Mouse (Mus musculus): ENCODE measurements at regions not wholly inside any gene's neighbourhood (a gene's known extent, or its start where the extent isn't known, plus 50 kb on each side); places are given as distances from the start of the nearest gene placed in this dataset.
A peak's percentile ranks its signal among the peaks of the same experiment; 100 is the strongest.

- ATAC-seq (ENCODE audit: low FRiP score): no peak
- Histone ChIP-seq H3K4me2 (no peak overlapping the region), H3K9me3 (no peaks in the 10 kb centered on the region), H3K9ac (no peak overlapping the region), H3K27me3 (no peaks in the 10 kb centered on the region; the same call in 1 of the 2 replicates), H3K4me3 (replicated peaks) (no peak overlapping the region), H3K4me1 (peaks cover 15% of the 10 kb centered on the region), H3K27ac (no peak overlapping the region), H3K36me3 (replicated peaks) (no peaks in the 10 kb centered on the region)
- WGBS: 72% methylated on average over 2 of the region's 2 CpGs
Measured at GRCm38 (mm10) chr6:91592651-91593050, 76.9 kb downstream of the Lsm3 start.

DNA sequence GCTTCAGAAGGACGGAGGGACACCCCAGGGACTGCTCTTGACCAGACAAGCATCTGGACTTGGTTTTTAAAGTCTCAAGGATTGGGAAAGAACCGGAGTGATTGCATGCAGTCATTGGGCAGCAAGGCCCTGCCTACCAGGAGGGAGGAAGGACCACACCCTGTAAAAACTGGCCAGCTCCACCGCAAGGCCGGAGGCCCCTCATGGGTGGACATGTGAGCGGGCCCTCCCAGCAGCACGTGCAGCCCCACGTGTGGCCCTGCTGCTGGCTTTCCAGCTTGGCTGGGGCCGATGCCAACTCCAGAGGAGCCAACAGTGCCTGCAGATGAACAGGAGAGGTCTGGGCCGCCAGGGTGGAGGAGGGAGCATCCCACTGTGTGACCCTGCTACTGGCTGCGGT, 83.2 kb downstream of the Lsm3 start:
- Histone ChIP-seq H3K4me2 (no peak overlapping the region), H3K9ac (no peak overlapping the region), H3K36me3 (replicated peaks) (no peaks in the 10 kb centered on the region), H3K4me3 (replicated peaks) (no peak overlapping the region), H3K27ac (no peak overlapping the region), H3K27me3 (no peaks in the 10 kb centered on the region), H3K9me3 (no peaks in the 10 kb centered on the region), H3K4me1 (no peaks in the 10 kb centered on the region)
- 62% methylated on average over 10 of the region's 10 CpGs for WGBS
- no peak for ATAC-seq (ENCODE audit: low FRiP score)

DNA sequence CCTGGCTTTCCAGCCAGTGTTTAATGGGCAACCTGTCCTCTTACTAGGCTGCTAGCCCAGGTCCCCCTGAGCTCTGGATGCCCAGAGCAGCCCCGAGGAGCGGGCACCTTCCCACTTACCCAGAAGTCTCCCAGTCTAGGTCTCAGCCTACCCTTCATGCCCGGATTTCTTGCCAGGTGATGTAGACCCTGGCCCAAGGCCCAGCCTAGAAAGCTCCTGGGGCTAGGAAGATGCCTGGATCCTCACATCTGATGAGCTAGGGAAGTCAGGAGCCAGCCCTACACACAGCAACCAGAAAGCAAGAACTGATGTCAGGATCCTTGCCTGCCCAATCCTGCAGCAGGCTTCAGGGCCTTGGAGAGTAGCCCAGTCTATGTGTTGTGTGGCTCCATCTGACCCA, 83.7 kb upstream of the Slc6a6 start:
- ATAC-seq (ENCODE audit: low FRiP score): no peak
- 92% methylated on average over 3 of the region's 3 CpGs for WGBS
- Histone ChIP-seq H3K4me1 (no peaks in the 10 kb centered on the region), H3K9ac (0 out of 2 replicates have a peak overlapping the region, but pooled peaks have one; percentile 12), H3K36me3 (replicated peaks) (no peaks in the 10 kb centered on the region), H3K27ac (no peak overlapping the region), H3K4me3 (replicated peaks) (no peak overlapping the region), H3K9me3 (no peaks in the 10 kb centered on the region), H3K27me3 (no peaks in the 10 kb centered on the region), H3K4me2 (no peak overlapping the region)

DNA sequence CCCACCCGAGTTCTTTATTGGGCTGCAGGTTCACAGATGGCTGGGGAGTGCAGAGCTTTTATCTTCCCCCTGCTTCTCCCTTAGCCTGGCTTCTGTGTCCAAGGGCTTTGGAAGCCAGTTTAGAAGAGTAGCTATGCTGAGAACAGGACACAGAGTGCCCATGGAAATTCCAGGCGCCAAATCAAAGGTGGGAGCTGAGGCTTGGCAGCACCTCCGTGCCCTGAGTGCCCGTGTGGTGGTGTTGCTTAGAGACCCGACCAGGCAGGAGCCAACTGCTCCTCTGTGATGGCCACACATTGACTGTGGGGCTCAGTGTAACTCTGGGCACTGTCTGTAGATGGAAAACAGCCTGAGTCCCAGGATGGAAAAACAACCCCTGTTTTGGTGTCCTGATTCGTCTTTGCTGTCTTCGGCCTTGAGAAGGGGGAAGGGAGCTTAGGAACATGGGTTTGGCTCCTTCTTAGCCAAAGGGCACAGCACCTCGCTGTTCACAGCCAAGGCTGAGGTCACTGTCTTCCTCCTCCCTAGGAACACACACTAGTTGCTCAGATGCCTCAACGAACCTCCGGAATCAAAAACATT, 77.1 kb upstream of the Slc6a6 start:
- Histone ChIP-seq H3K27me3 (no peaks in the 10 kb centered on the region), H3K36me3 (replicated peaks) (no peaks in the 10 kb centered on the region), H3K27ac (no peak overlapping the region), H3K9me3 (no peaks in the 10 kb centered on the region), H3K4me1 (peaks cover 7% of the 10 kb centered on the region; the same call in 1 of the 2 replicates), H3K9ac (no peak overlapping the region), H3K4me3 (replicated peaks) (no peak overlapping the region), H3K4me2 (no peak overlapping the region)
- ATAC-seq (ENCODE audit: low FRiP score): no peak
- WGBS: 87% methylated on average over 10 of the region's 10 CpGs

DNA sequence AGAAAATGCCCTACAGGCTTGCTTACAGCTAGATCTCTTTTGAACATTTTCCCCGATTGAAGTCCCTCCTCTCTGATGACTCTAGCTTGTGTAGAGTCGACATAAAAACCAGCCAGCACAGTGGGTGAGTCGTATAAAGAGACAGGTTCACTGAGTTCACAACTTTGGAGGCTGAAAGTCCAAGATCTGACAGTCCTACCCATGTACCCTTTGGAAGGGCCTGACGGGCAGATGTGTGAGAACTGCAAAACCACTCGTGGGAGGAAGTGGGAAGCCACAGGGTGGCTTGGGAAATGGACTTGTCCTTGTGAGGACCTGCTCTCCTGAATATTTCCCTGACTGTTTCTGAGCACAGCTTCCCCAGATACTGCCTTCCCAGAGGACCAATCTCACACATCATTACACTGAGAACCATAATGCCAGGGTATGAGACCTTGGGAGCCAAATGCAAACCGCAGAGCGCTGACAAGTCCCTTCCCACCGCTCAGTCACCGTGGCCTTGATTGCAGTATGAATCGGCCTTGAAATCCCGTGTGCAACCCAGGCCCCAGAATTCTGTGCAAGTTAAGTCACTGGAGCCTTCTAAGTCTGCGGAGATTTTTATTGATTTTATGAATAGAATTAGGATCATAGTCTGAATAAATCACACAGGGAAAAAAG, 76.1 kb upstream of the Slc6a6 start:
- Histone ChIP-seq H3K4me3 (replicated peaks) (no peak overlapping the region), H3K4me2 (no peak overlapping the region), H3K4me1 (peaks cover 7% of the 10 kb centered on the region; the same call in 1 of the 2 replicates), H3K9ac (no peak overlapping the region), H3K27me3 (no peaks in the 10 kb centered on the region), H3K27ac (no peak overlapping the region), H3K9me3 (no peaks in the 10 kb centered on the region), H3K36me3 (replicated peaks) (no peaks in the 10 kb centered on the region)
- ATAC-seq (ENCODE audit: low FRiP score): no peak
- 88% methylated on average over 12 of the region's 12 CpGs for WGBS

DNA sequence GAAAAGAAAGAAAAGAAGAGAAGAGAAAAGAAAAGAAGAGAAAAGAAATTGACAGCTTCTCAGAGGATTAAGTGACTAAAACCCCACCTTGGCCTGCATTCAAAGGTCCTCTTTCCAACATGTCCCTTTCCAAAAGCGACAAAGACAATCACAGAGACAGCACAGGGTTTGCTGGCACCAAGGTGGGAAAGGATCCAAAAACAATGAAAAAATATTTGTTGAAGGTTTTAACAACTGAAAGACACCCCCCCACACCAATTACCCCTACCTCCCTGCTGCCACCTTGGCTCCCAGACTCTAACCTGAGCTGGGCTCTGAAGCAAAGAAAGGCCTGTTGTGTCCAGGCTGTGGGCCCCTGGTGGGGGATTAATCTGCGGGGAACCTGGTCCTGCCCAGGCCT, 74.2 kb upstream of the Slc6a6 start:
- 12% methylated on average over 2 of the region's 2 CpGs for WGBS
- H3K27me3 ChIP-seq: no peaks in the 10 kb centered on the region
- H3K4me1 ChIP-seq: peaks cover 7% of the 10 kb centered on the region; the same call in 1 of the 2 replicates
- H3K36me3 ChIP-seq (replicated peaks): no peaks in the 10 kb centered on the region
- no peaks in the 10 kb centered on the region for H3K9me3 ChIP-seq
- H3K4me2 ChIP-seq: no peak overlapping the region
- no peak overlapping the region for H3K4me3 ChIP-seq (replicated peaks)
- no peak for ATAC-seq (ENCODE audit: low FRiP score)
- no peak overlapping the region for H3K9ac ChIP-seq
- H3K27ac ChIP-seq: peak overlapping the region; percentile 25; the same call in 1 of the 2 replicates

- no peaks in the 10 kb centered on the region for H3K36me3 ChIP-seq (replicated peaks)
- no peak overlapping the region for H3K27ac ChIP-seq
- WGBS: 52% methylated on average over 2 of the region's 2 CpGs
- no peak overlapping the region for H3K9ac ChIP-seq
- no peak for ATAC-seq (ENCODE audit: low FRiP score)
- peaks cover 20% of the 10 kb centered on the region for H3K4me1 ChIP-seq
- H3K9me3 ChIP-seq: no peaks in the 10 kb centered on the region
- no peak overlapping the region for H3K4me3 ChIP-seq (replicated peaks)
- H3K4me2 ChIP-seq: no peak overlapping the region
- no peaks in the 10 kb centered on the region for H3K27me3 ChIP-seq
Measured at GRCm38 (mm10) chr6:91615022-91615421, 68.8 kb upstream of the Slc6a6 start.

DNA sequence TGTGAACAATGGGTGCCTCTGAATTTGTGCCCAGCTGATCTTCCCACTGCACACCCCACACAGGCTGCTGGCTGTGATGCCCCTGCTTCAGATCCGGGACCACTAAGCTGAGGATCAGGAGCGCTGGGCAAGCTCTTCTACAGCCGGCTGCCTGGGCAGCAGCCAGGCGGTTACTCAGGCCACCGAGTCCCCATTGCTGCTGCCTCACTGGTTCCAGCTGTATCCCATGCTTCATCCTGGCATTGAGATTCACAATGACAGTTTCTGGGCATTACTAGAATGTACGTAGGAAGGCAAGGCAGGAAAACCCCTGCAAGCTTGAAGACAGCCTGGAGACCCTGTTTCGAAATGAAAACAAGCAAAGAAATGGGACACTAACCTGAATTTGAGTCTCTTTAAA, 67.3 kb upstream of the Slc6a6 start:
- WGBS: 39% methylated on average over 7 of the region's 7 CpGs
- Histone ChIP-seq H3K27me3 (no peaks in the 10 kb centered on the region), H3K4me3 (replicated peaks) (peak overlapping the region; percentile 36), H3K9ac (peak overlapping the region; percentile 60), H3K9me3 (no peaks in the 10 kb centered on the region), H3K36me3 (replicated peaks) (no peaks in the 10 kb centered on the region), H3K4me1 (peaks cover 17% of the 10 kb centered on the region), H3K27ac (peak overlapping the region; percentile 80), H3K4me2 (peak overlapping the region; percentile 58)
- ATAC-seq (ENCODE audit: low FRiP score): peak; percentile 36

GRCm38 (mm10) chr6:91617031-91617596, 66.7 kb upstream of the Slc6a6 start:
- under 1% methylated on average over 13 of the region's 13 CpGs for WGBS
- Histone ChIP-seq H3K27me3 (no peaks in the 10 kb centered on the region), H3K9me3 (no peaks in the 10 kb centered on the region), H3K27ac (peak overlapping the region; percentile 80), H3K36me3 (replicated peaks) (no peaks in the 10 kb centered on the region), H3K4me3 (replicated peaks) (peak overlapping the region; percentile 36), H3K9ac (peak overlapping the region; percentile 60), H3K4me1 (peaks cover 17% of the 10 kb centered on the region), H3K4me2 (peak overlapping the region; percentile 58)
- peak; percentile 95 for ATAC-seq (ENCODE audit: low FRiP score)

- peak overlapping the region; percentile 80; the same call in 1 of the 2 replicates for H3K27ac ChIP-seq
Measured at GRCm38 (mm10) chr6:91617685-91618084, 66.2 kb upstream of the Slc6a6 start.

DNA sequence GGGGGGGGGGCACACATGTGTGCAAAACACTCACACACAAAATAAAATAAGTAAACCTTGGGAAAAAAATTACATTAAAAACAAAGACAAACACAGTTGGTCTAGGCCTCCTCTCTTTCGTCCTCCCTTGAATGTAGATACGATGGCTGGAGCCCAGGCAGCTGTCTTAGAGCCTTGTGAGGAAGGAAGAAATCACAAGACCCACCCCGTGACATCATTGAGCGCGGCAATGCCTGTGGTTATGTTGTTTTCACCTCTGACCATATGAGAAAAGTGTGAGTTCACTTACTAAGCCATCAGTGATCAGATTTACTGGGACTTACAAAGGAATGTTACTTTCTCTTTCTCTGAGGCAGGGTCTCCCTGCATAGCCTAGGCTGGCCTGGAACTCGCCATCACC, 64.8 kb upstream of the Slc6a6 start:
- peaks cover 17% of the 10 kb centered on the region for H3K4me1 ChIP-seq
- no peak overlapping the region for H3K9ac ChIP-seq
- WGBS: 91% methylated on average over 6 of the region's 6 CpGs
- no peak overlapping the region for H3K4me2 ChIP-seq
- H3K4me3 ChIP-seq (replicated peaks): no peak overlapping the region
- no peak for ATAC-seq (ENCODE audit: low FRiP score)
- H3K27ac ChIP-seq: no peak overlapping the region
- H3K27me3 ChIP-seq: no peaks in the 10 kb centered on the region
- H3K36me3 ChIP-seq (replicated peaks): no peaks in the 10 kb centered on the region
- H3K9me3 ChIP-seq: no peaks in the 10 kb centered on the region

More at GRCm38 (mm10) chr6:91617685-91618084, 66.2 kb upstream of the Slc6a6 start:
- peak; percentile 47 for ATAC-seq (ENCODE audit: low FRiP score)
- no peak overlapping the region for H3K4me3 ChIP-seq (replicated peaks)
- H3K4me2 ChIP-seq: peak overlapping the region; percentile 58
- H3K9me3 ChIP-seq: no peaks in the 10 kb centered on the region
- no peaks in the 10 kb centered on the region for H3K36me3 ChIP-seq (replicated peaks)
- peaks cover 17% of the 10 kb centered on the region for H3K4me1 ChIP-seq
- H3K27me3 ChIP-seq: no peaks in the 10 kb centered on the region
- H3K9ac ChIP-seq: peak overlapping the region; percentile 43; the same call in 1 of the 2 replicates
- WGBS: 75% methylated on average over 10 of the region's 10 CpGs

GRCm38 (mm10) chr6:91619735-91620732, 63.8 kb upstream of the Slc6a6 start:
- Histone ChIP-seq H3K9ac (no peak overlapping the region), H3K4me1 (peaks cover 17% of the 10 kb centered on the region), H3K9me3 (no peaks in the 10 kb centered on the region), H3K36me3 (replicated peaks) (no peaks in the 10 kb centered on the region), H3K4me2 (no peak overlapping the region), H3K27me3 (no peaks in the 10 kb centered on the region), H3K4me3 (replicated peaks) (no peak overlapping the region), H3K27ac (no peak overlapping the region)
- WGBS: 83% methylated on average over 13 of the region's 13 CpGs
- no peak for ATAC-seq (ENCODE audit: low FRiP score)
